Mouse (Mus musculus) neural tube, embryonic 13.5 days (tissue): ENCODE measurements around the gene Smad5. TPM values are rescaled to one million over a fixed set of nuclear protein-coding genes. Genes with fewer than 3 reads are reported as not detected.
A peak's percentile ranks its signal among the peaks of the same experiment; 100 is the strongest.

Experiments
- ATAC-seq: fragments of 200-750 bp; cut with Nextera tagmentation; 2 replicates; pipeline ENCODE4 v1.8.0; 2017; ENCODE audit warnings: low read depth, mild to moderate bottlenecking, moderate TSS enrichment, moderate library complexity
- H3K27ac ChIP-seq: fragments of 300-500 bp; sonication (generic); replicated peaks from 2 replicates; pipeline ENCODE4 v1.5.1; 2015; ENCODE audit warnings: moderate library complexity, mild to moderate bottlenecking, inconsistent platforms
- H3K27me3 ChIP-seq: fragments of 300-500 bp; sonication (generic); 2 replicates; pipeline ENCODE4 v1.6.1; 2015; ENCODE audit warnings: mild to moderate bottlenecking, inconsistent platforms
- H3K36me3 ChIP-seq: fragments of 300-500 bp; sonication (generic); 2 replicates; pipeline ENCODE4 v1.6.1; 2015; ENCODE audit warnings: mild to moderate bottlenecking, inconsistent platforms
- H3K4me1 ChIP-seq: fragments of 300-500 bp; sonication (generic); replicated peaks from 2 replicates; pipeline ENCODE4 v1.6.1; 2015; ENCODE audit warnings: inconsistent platforms
- H3K4me2 ChIP-seq: fragments of 300-500 bp; sonication (generic); 2 replicates; pipeline ENCODE4 v1.6.1; 2015; ENCODE audit warnings: inconsistent platforms, mild to moderate bottlenecking, moderate library complexity
- H3K4me3 ChIP-seq: fragments of 300-500 bp; sonication (generic); 2 replicates; pipeline ENCODE4 v1.5.1; 2015; ENCODE audit warnings: mild to moderate bottlenecking, inconsistent platforms
- H3K9ac ChIP-seq: fragments of 300-500 bp; sonication (generic); 2 replicates; pipeline ENCODE4 v1.6.1; 2015; ENCODE audit warnings: moderate library complexity, mild to moderate bottlenecking, inconsistent platforms
- H3K9me3 ChIP-seq: fragments of 300-500 bp; sonication (generic); 2 replicates; pipeline ENCODE4 v1.6.1; 2016; ENCODE audit warnings: inconsistent platforms
- WGBS: fragments of 180-500 bp; shearing (Covaris S2); methylation state at CpG from one replicate; pipeline ENCODE4 v1.1.7; 2015; 5-methylcytosine and 5-hydroxymethylcytosine counted together
- polyA plus RNA-seq: library from polyadenylated mRNA; unstranded; fragments of >200 nt; fragmentation: Nextera tagmentation; extraction: Ambion mirVana; gene quantifications from 2 replicates; pipeline ENCODE4 v1.2.1, GENCODE M21; 2015

Gene Smad5
- polyA plus RNA-seq, 1 experiment from 2014 or later, result 22.7 TPM

DNA sequence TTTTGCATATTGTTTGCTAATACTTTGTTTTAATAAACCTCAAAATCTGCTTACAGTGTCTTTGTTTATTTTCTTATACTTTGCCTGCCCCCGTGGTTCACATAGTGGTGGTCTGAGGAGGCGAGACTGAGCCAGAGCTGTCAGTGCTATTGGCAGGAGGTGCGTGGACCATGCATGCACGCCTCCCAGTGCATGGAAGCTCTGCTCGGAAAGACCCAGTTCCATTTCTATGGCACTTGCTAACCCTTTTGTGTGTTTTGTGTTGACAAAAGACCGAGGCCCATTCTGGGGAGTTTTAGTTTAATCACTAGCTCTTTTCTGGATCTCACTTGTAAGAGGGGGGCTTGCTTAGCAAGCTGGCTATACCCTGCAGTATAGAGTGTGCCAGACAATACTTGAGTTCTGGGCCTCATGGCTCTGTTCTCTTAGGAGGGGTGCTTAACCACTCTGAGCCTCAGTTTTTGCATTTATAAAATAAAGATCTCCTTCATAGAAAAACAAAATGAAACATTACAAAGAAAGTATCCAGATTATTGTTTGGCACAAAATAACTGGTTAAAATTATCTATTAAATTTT, 39.6 kb downstream of the Smad5 start:
- Histone ChIP-seq H3K4me1 (no peaks in the 10 kb centered on the region), H3K4me2 (no peak overlapping the region), H3K27ac (no peak overlapping the region), H3K9me3 (no peaks in the 10 kb centered on the region), H3K27me3 (no peaks in the 10 kb centered on the region), H3K4me3 (no peak overlapping the region), H3K36me3 (peaks cover 32% of the 10 kb centered on the region), H3K9ac (no peak overlapping the region)
- 76% methylated on average over 6 of the region's 6 CpGs for WGBS
- no peak for ATAC-seq

GRCm38 (mm10) chr13:56746739-56747532, 44.1 kb downstream of the Smad5 start:
- 86% methylated on average over 10 of the region's 10 CpGs for WGBS
- no peak overlapping the region for H3K4me2 ChIP-seq
- H3K27me3 ChIP-seq, result peaks cover 19% of the 10 kb centered on the region
- no peaks in the 10 kb centered on the region; the same call in none of the 2 replicates for H3K36me3 ChIP-seq
- no peak overlapping the region for H3K27ac ChIP-seq
- H3K4me1 ChIP-seq, result peaks cover 3% of the 10 kb centered on the region
- ATAC-seq, result no peak
- no peak overlapping the region for H3K9ac ChIP-seq
- no peaks in the 10 kb centered on the region for H3K9me3 ChIP-seq
- H3K4me3 ChIP-seq, result no peak overlapping the region

DNA sequence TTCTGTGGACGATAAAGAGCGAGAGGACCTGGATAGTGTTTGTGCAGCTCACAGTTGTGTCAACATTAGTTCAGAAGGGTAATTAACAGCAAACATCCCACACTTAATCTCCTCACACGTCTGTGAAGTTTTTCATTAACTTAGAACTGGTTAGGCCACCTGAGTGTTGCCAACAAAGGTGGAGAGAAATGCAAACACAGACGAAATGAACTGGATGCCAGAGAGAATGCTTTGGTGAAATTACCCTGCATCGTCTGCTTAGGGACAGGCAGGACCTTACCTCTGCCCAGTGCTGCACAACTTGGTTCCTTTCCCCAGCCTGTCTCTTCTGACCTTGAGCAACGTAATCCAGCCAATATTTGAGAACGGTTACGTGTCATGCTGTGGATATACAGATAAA, 44.7 kb downstream of the Smad5 start:
- H3K4me2 ChIP-seq, result no peak overlapping the region
- peaks cover 9% of the 10 kb centered on the region for H3K4me1 ChIP-seq
- no peaks in the 10 kb centered on the region for H3K9me3 ChIP-seq
- H3K27ac ChIP-seq, result no peak overlapping the region
- ATAC-seq, result no peak
- H3K4me3 ChIP-seq, result no peak overlapping the region
- peaks cover 25% of the 10 kb centered on the region for H3K27me3 ChIP-seq
- H3K36me3 ChIP-seq, result no peaks in the 10 kb centered on the region; the same call in 1 of the 2 replicates
- 77% methylated on average over 8 of the region's 8 CpGs for WGBS
- H3K9ac ChIP-seq, result no peak overlapping the region

- Histone ChIP-seq H3K4me3 (no peak overlapping the region), H3K27ac (no peak overlapping the region), H3K27me3 (peaks cover 43% of the 10 kb centered on the region), H3K4me2 (no peak overlapping the region), H3K36me3 (no peaks in the 10 kb centered on the region), H3K9ac (no peak overlapping the region), H3K9me3 (no peaks in the 10 kb centered on the region), H3K4me1 (peaks cover 22% of the 10 kb centered on the region)
- 87% methylated on average over 7 of the region's 7 CpGs for WGBS
- no peak for ATAC-seq
Observed at GRCm38 (mm10) chr13:56749377-56749776, 46.6 kb downstream of the Smad5 start.

DNA sequence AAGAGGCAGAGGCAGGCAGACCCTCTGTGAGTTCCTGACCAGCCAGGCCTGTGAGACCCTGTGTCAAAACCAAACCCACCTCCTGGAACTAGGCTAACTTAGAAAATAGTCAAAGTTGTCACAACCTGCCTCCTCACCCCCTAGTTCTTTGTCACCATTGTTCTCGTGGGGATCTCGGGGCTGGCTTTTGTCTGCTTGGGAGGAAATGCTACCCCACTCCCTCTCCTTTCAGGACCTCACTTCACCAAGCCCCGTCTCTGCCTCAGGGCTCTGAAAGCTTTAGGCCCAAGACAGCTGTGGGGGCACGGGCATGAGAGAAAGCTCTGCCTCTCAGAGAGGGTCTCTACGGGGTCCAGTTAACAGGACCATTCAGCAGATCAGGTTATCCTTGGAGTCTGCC, 49.0 kb downstream of the Smad5 start:
- Histone ChIP-seq H3K4me3 (0 out of 2 replicates have a peak overlapping the region, but pooled peaks have one; percentile 45), H3K27ac (no peak overlapping the region), H3K9me3 (no peaks in the 10 kb centered on the region), H3K9ac (no peak overlapping the region), H3K27me3 (peaks cover 64% of the 10 kb centered on the region), H3K4me2 (no peak overlapping the region; the same call in 1 of the 2 replicates), H3K4me1 (peaks cover 22% of the 10 kb centered on the region), H3K36me3 (no peaks in the 10 kb centered on the region)
- no peak for ATAC-seq
- whole genome bisulfite sequencing, result 24% methylated on average over 5 of the region's 5 CpGs

DNA sequence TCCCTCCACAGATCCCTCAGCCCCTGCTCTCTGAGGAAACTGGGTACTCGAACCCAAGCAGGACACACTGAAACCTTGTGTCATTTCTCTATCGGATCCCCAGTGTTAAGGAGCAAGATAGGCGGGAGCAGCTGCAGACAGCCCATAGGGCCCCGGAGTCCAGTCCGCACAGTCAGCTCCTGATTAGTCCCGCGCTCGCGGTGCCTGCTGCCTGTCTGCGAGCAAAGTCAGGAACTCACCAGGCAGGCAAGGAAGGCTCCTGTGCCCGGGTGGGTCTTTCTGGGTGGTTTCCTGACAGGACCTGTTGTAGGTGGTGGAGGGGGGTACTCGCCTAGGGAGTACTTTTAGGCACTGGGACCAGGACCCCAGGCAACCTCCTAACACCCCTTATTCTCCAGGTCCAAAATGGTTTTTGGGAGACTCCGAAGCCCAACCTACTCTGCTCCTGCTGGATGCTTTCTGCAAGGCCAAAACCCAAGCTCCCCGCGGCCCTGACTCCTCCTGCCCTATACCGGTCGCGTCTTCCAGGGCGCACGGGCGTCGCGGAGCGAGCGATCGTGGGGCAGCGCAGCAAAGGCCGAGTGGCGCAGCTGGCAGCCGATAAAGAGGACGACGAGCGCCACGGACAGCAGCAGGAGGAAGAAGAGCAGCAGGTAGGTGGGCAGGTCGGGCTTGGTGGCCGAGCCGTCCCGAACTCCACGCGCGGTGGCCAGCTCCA, 49.8 kb downstream of the Smad5 start:
- H3K9ac ChIP-seq, result peak overlapping the region; percentile 62
- peak overlapping the region; percentile 45 for H3K4me3 ChIP-seq
- no peak overlapping the region for H3K27ac ChIP-seq
- peaks cover 22% of the 10 kb centered on the region for H3K4me1 ChIP-seq
- H3K9me3 ChIP-seq, result no peaks in the 10 kb centered on the region
- peaks cover 64% of the 10 kb centered on the region for H3K27me3 ChIP-seq
- no peak; the same call in 1 of the 2 replicates for ATAC-seq
- H3K36me3 ChIP-seq, result no peaks in the 10 kb centered on the region
- peak overlapping the region; percentile 87 for H3K4me2 ChIP-seq
- WGBS, result under 1% methylated on average over 41 of the region's 41 CpGs

DNA sequence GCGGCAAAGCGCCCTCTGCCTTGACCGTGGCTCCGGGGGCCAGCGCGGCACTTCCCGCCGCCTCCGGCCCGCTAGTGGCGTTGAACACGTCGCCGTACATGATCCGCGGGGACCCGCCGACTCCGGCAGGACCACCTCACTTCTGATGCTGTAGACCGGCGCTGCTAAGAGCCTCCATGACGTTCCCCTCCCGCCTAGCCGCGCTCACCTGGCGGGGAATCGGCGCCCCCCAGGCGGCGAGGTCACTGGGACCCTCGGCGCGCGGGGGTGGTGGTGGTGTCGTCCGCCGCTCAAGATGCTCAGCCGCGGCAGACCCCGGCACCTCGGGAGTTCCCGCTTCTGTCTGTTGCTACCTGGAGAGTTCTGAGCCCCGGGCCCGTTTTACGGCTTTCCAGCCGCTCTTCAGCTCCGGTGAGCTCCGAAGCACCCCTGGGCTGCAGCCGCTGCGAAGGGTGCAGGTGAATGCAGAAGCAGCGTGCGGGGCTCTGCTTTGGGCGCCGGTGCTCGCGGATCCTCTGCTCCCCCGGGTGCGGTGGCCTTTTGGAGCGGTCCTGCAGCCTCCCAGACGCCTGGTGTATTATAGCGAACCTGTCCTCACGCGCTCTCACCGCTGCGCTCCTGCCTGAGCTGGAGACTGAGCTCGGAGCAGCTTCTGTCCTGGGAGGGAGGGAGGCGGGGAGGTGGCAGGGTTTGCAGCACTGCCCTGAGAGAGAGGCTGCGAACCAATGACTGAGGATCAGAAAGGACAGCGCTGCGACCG, 50.6 kb downstream of the Smad5 start, which contains the start of gene Gm45623:
TSS of gene Gm45623 (minus strand) at position 636 of the 760 bp plus-strand sequence.
- peak; percentile 37; the same call in 1 of the 2 replicates for ATAC-seq
- under 1% methylated on average over 68 of the region's 71 CpGs for WGBS
- Histone ChIP-seq H3K36me3 (no peaks in the 10 kb centered on the region), H3K9me3 (no peaks in the 10 kb centered on the region), H3K27ac (no peak within 1 kb of the TSS), H3K4me2 (peak within 1 kb of the TSS; percentile 87), H3K4me3 (peak within 1 kb of the TSS; percentile 45), H3K27me3 (peaks cover 64% of the 10 kb centered on the region), H3K9ac (peak within 1 kb of the TSS; percentile 62), H3K4me1 (peaks cover 22% of the 10 kb centered on the region)

- WGBS, result 62% methylated on average over 6 of the region's 6 CpGs
- Histone ChIP-seq H3K9ac (no peak overlapping the region), H3K4me1 (peaks cover 22% of the 10 kb centered on the region), H3K4me3 (no peak overlapping the region), H3K27ac (no peak overlapping the region), H3K27me3 (peaks cover 56% of the 10 kb centered on the region), H3K9me3 (no peaks in the 10 kb centered on the region), H3K36me3 (no peaks in the 10 kb centered on the region), H3K4me2 (no peak overlapping the region)
- ATAC-seq, result no peak
Observed at GRCm38 (mm10) chr13:56755871-56756270, 53.1 kb downstream of the Smad5 start.

GRCm38 (mm10) chr13:56757201-56757600, 54.4 kb downstream of the Smad5 start:
- Histone ChIP-seq H3K36me3 (no peaks in the 10 kb centered on the region), H3K27ac (no peak overlapping the region), H3K4me1 (peaks cover 17% of the 10 kb centered on the region), H3K27me3 (peaks cover 42% of the 10 kb centered on the region), H3K9me3 (no peaks in the 10 kb centered on the region), H3K4me3 (no peak overlapping the region), H3K4me2 (no peak overlapping the region), H3K9ac (no peak overlapping the region)
- WGBS, result 43% methylated on average over 12 of the region's 12 CpGs
- no peak for ATAC-seq

- WGBS, result 33% methylated on average over 6 of the region's 6 CpGs
- ATAC-seq, result no peak
- Histone ChIP-seq H3K27me3 (peaks cover 29% of the 10 kb centered on the region), H3K27ac (no peak overlapping the region), H3K36me3 (no peaks in the 10 kb centered on the region), H3K4me2 (no peak overlapping the region), H3K4me3 (no peak overlapping the region), H3K9me3 (no peaks in the 10 kb centered on the region), H3K4me1 (peaks cover 17% of the 10 kb centered on the region), H3K9ac (no peak overlapping the region)
Observed at GRCm38 (mm10) chr13:56758492-56758891, 55.7 kb downstream of the Smad5 start.

DNA sequence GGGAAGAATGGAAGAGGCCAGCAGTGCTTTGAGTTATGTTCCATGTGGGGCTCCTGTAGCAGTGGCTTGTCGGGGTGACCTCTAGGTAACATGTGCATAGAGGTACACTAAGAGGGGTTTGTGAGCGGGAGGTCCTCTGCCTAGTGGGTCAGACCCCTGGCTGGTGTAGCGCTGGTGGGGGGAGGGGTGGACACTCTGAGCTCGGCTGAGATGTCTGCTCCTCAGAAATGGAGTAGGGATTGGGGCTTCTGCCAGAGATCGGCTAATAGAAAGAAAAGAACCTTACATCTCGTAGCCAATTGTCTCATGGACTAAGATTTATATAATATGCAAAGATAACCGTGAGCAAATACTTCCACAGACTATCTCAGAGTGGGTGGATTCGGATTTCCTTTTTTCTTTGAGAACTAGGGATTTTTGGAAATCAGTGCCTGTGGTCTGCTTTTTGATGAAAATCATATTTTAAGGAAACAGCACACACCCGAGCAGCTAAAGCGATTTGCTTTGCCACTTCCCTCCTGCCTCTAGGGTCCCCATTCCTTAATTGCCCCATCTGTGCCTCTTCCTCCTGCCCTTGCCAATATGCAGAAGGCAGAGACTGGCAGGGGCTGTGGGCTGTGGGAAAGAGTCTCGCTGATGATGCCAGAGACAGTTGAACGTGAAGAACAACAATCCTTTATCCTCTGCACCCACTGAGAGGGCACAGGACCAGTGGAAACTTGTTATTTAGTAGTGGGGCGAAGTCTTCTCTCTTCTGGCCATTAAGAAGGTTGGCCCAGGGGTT, 59.8 kb downstream of the Smad5 start:
- 34% methylated on average over 13 of the region's 13 CpGs for WGBS
- Histone ChIP-seq H3K27me3 (no peaks in the 10 kb centered on the region), H3K4me2 (no peak overlapping the region), H3K9ac (no peak overlapping the region), H3K9me3 (no peaks in the 10 kb centered on the region), H3K36me3 (no peaks in the 10 kb centered on the region), H3K4me1 (peaks cover 30% of the 10 kb centered on the region), H3K27ac (peak overlapping the region; percentile 62), H3K4me3 (no peak overlapping the region)
- peak; percentile 53; the same call in 1 of the 2 replicates for ATAC-seq
